Mouse (Mus musculus) gastrocnemius, adult 18-20 months (tissue): ENCODE measurements around the gene Pla2g2e. TPM values are rescaled to one million over a fixed set of nuclear protein-coding genes. Genes with fewer than 3 reads are reported as not detected.
A peak's percentile ranks its signal among the peaks of the same experiment; 100 is the strongest.
"Not testable (repeated sequence)": the region's sequence is repeated elsewhere in the genome, so short reads cannot be mapped to it uniquely, and the experiment has no call there.

ENCODE experiments used
- DNase-seq: peaks from one replicate; pipeline ENCODE4 v3.0.0; 2021; ENCODE audit warnings: low spot score
- long read RNA-seq, 2 experiments: library from polyadenylated mRNA; stranded (forward); transcript quantifications; one replicate each; pipeline ENCODE4 v2.0.0; 2021
- total RNA-seq, 2 experiments: library from RNA; stranded (reverse); gene quantifications; 2 replicates each; pipeline ENCODE4 v1.2.3; 2021

The Pla2g2e gene
- not detected for total RNA-seq
- long read RNA-seq, experiment 1, result 0 reads
- long read RNA-seq, experiment 2, result 0 reads

DNA sequence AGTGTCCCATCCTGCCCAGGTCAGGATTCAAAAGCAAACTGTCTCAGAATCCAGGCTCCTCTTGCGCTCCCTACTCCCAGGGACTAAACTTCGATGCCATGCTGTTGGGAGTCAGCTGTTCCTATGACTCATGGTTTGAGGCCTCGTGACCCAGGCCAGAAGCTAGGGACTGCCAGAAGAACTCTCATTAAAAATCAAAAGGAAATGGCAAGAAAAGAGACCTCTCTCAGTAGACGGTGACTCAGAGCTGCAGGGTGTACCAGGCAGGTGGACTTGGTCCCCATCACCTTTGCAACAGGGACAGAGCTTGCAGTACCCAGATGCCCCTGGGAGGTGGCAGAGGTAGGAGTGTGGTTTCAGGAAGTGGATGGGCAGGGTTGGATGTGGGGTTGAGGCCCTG lies at the start of gene Pla2g2e:
Gene Pla2g2e (plus strand): TSS at position 212 of the 400 bp plus-strand sequence.
- DNase-seq, result peak; percentile 16

DNA sequence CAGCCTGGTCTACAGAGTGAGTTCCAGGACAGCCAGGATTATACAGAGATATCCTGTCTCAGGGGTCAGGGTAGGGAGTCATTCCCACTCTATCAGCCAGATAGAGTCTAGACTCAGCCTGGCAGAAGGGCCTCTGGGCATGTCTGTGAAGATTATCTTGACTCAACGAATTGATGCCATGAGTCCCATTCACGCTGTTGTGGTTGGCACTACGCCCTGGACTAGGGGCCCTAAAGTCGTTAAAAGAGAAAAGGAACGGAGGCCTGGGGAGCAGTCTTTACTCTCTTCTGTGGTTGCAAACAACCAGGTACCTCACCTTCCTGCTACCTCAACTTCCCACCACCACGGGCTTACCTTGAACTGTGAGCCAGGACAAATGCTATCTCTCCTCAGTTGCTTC lies 37.9 kb upstream of the Pla2g2e start:
- DNase-seq, result no peak

DNA sequence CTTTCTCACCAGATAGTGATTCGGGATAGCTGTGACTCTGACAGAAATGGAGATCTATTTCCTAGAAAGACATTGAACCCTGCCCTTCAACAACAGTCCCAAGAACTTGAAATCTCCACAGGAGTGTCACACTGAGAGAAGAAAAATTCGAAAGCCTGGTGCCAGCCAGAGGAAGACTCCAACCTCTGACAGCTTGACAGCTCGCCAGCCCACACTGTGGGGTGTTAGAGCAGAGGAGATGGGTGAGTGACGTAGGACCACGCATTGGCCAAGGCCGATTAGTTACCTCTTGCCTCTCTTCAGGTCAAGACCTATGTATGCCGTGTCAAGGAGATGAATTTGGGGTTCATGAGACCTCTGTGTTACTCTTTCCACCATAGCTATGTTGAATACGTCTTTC lies 37.0 kb upstream of the Pla2g2e start:
- no peak for DNase-seq

DNA sequence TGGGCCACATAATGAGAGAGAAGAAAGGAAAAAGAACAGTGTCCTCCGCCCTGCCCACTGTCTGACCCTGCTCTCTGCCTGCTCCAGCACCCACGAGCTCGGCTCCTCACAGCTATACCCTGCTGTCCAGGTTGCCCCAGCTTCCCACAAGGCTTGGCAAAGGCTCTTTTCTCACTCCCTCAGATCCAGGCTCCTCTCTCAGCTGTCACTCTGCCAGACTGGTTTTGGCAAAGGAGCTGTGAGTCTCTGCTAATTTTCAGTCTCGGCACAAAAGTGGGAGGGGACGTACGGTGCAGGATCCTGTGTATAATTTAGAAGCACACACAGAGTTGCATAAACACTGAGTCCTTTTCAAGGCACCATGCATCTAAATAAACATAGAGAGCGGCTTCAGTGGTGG lies 36.4 kb upstream of the Pla2g2e start:
- DNase-seq, result no peak

DNA sequence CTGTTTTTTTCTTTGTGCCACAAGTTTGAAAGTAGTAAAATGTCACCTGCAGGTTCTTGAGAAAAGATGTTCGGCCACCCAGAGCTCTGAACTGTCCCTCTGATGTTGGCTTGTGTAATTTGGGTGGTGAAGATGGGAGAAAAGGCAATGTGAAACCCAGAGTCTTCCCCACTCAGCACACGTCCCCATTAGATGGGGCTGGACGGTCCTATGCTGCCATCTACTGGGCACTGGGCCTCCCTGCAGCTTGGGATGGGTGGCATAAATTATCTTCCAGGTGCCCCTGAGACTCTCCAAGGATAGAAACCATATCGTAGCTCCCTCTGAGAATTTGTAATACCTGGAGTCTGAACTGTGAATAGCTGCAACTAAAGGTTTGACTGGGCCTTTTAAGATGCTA lies 26.3 kb upstream of the Pla2g2e start:
- DNase-seq, result peak; percentile 61

DNA sequence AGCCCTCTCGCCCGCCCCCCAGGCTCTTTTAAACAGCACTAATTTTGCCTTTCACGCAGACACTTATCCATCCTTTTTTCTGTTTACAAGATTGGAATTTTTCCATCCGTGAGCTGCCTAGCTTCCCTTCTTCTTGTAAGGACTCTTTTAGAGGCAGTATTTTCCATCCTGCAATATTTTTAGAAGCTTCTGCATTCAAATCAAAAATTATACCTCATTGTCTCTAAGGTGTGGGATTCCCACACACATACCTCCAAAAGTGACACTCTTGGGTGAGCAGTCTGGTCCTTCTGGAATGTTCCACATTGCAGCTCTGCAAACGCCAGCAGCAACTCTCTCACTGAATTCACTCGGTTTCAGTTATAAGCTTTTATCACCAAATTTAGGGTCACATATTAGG lies 24.8 kb upstream of the Pla2g2e start:
- DNase-seq, result no peak

DNA sequence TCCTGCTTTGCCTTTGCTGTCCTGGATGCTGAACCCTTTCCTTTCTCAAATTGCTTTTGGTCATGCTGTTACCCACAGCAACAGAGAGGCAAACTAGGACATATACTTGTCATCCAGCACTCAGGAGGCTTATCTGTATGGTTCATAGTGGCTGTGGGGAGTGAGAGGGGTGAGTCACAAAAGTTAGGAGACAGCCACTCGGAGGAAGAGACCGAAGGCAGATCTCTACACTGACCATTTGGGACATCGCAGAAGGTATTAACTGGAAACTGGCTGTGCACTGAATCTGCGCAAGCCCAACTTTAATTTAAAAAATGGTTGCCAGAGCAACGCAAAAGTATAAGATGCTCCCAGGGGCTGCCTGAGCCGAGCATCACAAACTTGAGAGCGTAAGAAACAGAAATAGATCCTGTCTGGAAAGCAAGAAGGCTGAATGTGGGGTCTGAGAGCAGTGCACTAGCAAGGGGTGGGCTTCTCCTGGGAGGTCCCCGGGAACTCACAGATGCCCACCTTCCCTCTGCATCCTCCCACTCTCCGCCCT lies 22.6 kb upstream of the Pla2g2e start:
- no peak for DNase-seq

DNA sequence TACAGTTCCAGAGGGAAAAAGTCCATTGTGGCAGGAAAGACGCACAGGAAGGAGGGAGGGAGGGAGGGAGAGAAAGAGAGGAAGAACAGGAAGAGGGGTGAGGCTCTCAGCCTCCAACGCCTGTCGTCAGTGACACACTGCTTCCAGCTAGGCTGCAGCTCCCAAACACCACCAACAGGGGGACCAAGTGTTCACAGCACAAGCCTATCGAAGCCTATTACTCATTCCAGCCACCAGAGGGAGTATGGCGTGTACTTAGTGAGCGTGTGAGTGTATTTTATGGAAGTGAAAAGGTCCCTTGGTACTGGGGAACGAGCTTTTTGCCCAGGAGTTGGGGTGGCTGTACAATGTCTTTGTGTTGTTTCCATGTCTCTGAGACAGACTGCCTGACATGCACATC lies 21.3 kb upstream of the Pla2g2e start:
- peak; percentile 46 for DNase-seq

DNA sequence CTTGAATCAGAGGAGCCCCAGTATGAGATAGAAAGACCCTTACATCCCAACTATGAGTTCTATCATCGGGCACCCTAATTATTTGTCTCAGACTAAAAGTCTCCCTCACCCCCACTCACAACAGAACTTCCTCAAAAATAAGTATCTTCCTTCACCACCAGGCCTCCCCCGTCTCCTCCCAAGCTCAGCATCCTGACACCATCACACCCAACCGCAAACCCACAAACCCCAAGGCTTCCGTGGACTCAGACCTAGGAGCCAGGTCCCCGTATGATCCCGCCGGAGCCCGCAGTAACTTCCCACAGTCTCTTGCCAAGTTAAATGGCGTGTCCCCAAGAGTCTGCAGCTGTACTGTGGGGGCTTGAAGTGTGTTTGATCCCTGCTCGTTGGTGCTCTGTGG lies 20.2 kb upstream of the Pla2g2e start:
- no peak for DNase-seq

DNA sequence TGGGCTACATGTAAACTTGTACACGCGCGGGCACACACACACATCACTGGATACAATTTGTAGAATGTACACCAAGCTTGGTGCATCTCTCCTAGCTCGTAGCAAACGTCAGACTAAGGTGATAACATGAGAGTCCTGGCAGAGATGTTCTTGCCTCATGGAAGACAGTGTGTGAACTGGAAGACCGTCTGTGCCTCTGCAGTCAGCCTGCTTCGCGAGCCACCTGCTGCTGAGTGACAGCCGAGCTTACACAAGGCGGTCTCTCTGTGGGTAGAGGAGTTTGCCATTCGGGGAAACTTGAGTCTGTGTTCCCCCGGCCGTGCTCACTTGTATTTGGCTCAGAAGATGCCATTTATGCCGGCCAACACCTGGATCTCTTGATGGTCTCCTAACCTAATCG lies 19.3 kb upstream of the Pla2g2e start:
- DNase-seq, result no peak

DNA sequence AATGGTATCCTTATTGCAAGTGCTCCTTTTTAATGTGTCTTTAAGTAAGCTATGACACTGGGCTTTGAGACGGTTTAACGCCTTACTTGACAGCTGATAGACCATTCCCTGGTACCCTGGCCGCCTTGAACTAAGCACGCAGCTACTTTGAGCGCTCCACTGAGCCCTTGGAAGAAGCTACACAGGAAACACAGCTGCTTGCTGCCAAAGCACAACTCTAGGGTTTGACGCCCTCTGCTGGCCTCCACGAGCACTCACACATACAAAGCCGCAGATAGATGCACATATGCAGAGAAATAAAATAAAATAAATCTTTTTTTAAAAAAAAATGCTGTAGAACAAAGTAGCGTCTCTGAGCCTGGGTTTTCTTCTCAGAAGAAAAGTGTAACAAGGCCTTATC lies 18.5 kb upstream of the Pla2g2e start:
- no peak for DNase-seq

DNA sequence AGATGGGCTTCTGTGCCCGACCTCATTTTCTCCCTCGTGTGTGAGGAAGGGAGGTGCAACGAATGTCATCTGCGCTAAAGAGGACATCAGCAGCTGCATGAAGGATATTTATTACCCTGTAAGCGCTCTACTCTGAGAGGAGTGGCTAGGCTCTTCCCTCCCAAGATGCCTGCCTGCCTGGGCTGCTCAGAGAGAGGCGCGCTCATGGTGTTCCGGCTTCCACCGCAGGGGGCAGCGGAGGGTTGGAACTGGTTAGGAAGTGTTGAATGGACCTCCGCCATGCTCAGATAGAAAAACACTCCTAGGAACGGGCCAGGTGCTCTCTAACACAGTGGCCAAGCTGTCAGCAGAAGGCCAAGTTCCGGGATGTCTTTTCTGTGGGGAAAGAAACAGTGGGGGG lies 18.0 kb upstream of the Pla2g2e start:
- peak; percentile 50 for DNase-seq

DNA sequence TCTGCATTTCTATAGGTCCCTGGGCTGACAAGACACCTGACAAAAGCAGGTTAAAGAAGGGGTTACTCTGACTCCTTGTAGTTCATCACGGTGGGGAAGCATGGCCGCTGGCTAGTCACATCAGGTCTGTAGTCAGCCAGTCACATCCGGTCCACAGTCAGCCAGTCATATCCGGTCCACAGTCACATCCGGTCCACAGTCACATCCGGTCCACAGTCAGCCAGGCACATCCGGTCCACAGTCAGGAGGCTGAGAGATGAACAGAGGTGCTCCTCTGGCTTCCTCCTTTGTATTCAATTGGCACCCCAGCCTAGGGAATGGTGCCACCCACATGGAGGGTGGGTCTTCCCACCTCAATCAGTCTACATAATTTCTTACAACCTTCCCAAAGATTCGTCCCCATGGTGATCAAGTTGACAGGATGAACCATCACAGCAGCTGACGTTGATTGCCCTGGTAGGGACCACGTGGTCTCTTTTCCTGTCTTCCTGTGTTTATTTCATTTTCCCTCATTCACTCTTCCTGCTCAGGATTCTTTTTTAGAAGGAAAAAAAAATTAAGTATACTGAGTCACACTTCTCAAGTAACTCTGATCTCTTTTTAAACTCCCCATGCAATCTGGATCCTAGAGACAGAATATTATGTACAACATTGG lies 14.3 kb upstream of the Pla2g2e start, which contains the start of gene Pla2g5:
Gene Pla2g5 (minus strand): TSS at position 139 of the 655 bp plus-strand sequence.
- DNase-seq, result no peak

DNA sequence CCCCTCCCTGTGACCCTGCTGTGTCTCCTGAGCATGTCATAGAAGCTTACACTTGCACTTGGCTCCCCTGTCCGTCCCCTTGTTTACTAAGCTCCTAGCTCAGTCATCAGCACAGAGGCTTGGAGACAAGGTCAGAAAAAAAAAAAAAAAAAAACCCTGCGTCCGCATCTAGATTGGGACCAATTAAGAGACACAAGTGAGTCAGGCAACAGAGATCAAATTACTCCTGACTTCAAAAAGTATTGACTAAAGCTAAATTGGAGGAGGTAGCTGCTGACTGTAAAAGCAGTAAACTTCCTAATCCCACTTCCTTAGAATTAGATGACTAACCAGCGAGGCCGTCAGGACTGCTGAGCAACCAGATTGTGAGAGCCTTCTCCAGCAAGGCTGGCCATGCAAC lies 12.7 kb upstream of the Pla2g2e start:
- no peak for DNase-seq

DNA sequence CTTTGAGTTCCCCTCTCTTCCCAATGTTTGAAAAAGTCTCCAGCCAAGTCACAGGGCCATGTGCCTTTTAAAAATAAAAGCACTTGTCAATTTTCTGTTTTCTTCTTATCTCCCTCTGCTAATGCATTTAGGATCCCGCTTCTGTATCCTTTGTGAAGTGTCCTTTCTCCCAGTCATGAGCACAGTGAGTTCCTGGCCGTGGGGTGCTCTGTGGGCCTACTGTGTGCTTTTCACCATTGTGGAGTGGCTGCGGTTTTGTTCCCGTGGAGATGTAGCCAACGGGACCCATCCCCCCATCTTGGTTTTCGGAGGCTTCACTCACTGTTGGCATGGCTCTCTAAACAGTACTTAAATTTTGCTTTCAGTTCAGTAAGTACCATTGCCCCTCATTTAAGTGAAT lies 11.8 kb upstream of the Pla2g2e start:
- no peak for DNase-seq

DNA sequence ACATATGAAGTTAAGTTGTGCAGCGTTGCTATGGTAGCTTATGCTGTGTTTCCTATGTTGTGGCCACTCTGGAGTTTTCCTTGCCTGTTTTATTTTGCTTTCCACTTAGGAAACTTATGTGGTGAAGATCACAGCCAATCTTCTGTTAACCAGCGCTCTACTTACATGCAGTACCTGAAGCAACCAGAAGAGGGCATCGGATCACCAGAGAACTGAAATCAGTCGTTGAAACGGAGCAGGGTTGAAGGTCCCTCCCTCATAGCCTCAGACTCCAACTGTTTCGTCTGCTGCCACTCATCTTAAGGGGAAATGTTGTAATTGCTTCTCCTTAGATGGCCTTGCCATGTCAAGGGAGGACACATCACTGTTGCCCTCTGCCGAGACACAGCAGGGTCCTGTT lies 11.3 kb upstream of the Pla2g2e start:
- peak; percentile 87 for DNase-seq

DNA sequence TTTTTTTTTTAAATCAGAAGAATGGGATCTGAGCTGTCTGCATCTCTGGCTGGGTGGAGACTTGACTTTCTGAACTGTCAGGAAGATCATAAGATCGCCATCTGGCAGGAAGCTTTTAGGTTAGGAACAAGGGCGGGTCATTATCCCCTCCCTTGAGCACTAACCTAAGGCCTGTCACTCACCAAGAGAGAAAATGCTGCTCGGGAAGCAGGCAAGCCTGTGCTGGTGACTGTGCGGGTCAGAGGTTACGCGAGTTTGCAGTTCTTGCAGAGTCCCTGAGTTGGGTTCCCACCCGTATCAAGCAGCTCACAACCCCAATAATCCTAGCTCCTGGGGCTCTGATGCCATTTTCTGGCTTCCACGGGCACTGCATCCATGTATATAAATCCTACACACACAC lies 9.1 kb upstream of the Pla2g2e start:
- no peak for DNase-seq

DNA sequence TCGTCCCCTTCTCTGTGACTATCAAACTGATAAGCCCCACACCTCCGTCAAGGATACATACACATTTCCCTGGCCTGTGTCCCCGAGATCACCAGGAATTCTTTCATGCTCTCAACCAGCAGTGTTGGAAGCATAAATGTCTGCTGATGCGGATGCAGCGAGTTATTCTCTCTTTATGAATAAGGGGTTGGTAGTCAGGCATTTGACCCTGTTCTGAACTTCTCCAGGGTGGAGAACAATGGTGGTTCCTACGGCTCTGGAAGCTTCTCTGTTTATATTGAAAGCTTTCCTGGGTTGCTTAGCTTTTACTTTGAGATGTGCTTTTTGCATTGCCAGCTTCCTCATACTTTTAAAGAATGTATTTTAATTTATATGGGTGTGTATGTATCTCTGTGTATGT lies 3.9 kb upstream of the Pla2g2e start, which contains the start of gene Gm13030:
Gene Gm13030 (minus strand): TSS at position 101 of the 400 bp plus-strand sequence.
- no peak for DNase-seq

DNA sequence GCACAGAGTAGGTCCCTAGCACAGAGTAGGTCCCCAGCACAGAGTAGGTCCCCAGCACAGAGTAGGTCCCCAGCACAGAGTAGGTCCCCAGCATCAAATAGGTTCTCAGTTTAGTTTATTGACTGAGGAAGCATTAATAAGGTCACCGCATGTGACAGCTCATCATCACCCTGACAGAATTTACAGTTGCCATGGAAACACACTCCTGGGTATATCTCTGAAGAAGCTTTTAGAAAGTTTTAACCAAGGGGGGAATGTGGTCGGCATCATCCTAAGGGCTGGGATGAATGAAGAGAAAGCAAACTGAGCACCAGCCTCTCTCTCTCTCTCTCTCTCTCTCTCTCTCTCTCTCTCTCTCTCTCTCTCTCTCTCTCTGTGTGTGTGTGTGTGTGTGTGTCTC lies 2.5 kb upstream of the Pla2g2e start:
- not testable (repeated sequence) for DNase-seq

DNA sequence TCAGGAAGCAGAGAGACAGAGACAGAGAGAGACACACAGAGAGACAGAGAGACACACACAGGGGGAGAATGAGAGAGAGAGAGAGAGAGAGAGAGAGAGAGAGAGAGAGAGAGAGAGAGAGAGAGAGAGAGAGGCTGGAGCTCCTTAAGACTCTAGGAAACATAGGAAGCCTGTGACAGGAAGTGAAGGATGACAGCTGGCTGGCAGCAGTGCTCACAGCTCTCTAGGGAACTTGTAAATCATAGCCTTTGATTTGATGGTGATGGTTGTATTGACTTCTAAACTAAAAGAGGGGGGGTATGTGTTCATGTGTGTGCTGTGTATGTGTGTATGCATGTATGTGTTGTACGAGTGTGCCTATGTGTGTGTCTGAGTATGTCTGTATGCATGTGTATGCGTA lies 1.8 kb upstream of the Pla2g2e start:
- DNase-seq, result no peak

DNA sequence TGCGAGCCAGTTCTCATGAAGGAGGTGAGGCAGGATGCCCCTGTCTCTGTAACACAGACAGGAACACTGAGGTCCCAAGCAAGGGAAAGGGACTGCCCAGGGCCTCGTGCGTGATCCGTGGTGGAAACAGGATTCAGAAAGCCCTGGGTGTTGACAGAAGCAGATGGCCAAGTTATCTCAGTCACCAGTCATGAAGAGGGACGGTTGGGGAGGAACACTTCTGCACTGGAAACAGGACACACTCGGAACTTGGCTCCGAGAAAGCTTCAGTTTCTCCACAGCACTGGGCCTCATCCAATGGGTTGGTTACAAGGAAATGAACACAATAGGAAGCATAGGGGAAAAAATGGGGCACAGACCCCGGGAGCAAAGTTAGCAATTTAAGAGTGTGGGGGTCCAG lies 1.0 kb downstream of the Pla2g2e start:
- peak; percentile 47 for DNase-seq

DNA sequence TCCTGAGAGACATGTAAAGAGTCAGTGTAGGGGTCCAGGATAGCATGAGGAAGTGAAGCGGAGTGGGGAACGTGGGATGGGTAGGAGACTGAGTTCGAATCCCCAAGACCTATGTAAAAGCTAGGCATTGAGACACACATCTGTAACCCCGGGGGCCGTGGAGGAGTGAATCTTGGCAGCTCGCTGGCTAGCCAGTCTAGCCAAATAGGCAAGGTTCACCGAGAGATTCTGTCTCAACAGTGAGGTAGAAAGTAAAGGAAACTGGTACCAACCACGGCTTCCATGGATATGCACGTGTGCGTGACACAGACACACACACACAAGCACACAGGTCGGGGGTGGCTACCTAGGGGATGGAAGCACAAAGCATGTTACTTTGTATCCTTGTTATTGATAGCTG lies 2.1 kb downstream of the Pla2g2e start:
- no peak for DNase-seq

DNA sequence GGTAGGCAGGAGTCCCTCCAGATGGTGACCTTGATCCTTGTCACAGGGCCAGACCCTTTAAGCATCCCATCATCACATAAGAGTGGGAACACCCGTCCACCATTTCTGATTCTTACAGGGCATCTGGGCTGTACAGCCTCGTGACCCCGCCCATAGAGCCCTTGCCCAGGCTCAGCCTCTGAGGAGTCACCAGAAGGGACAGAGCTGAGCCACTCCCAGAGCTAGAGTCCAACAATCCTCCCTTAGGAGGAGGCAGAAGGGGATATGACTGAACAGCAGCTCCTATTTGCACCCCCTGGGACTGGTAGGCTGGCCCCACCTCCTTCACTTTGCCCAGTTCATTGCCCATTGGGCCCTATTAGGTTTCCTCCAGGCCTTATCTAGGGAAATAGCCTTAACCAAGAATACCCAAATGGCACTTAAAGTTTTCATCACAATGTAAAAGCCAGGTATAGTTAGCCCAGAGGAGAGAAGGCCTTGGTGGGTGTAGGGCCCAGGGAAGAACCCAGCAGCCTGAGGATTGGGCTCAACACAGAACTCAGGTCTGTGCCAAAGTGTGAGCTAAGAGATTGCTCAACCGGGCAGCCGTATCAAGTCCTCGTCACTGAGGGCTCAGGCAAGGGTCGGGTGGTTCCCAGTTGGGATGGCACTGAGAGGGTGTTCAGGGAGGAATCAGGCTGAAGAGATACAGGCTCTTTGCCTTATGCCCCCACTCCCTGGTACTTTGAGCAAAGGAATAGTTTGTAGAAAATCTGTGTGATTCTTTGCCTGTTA lies 3.3 kb downstream of the Pla2g2e start:
- DNase-seq, result peak; percentile 63
